10 mouse cellular contexts compared by ENCODE assay signal in the genomic region with DNA sequence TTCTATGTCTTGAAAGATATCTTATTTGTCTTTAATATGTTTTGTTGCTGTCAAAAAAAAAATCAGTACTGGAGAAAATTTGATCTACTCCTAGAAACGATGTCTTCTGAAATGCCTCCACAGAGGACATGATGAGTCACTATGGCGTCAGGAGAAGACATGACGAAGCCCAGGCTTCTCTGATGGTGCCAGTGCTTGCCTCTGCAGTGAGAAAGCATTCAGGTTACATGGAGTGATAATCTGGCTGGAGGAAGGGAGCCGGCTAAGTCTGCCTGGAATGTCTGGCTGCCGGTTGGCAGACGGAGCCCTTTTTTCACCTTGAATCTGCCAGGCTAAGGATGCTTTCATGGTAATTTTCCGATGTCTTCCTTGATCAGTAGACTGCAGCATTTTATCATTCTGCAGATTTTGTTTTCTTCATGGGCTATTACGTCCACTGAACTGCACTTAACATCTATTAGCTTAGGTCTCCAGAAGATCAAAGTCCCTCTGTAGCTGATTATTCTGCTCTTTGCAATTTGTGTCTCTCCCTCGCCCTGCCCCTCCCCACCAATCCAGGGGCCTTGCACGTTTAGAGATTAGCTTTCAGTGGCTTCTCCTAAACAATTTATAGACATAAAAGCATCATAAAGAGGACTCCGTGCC.
DNase-seq lines count a peak whose midpoint lies in the region; ATAC-seq and TF ChIP-seq lines count a peak whose summit lies in the region.
"Had no signal": no experiment of that assay in that cellular context is flagged by ENCODE, and none has a peak within 500 bp of the region (broad histone marks: within the 10 kb centered on the region; RNA-seq: fewer than 3 reads in every experiment).

No protein-coding gene starts in this region.

- H3K36me3 ChIP-seq in midbrain, embryonic 14.5 days (ENCODE audit: control insufficient read depth, insufficient read depth, low read length): no peaks in the 10 kb centered on the region
- H3K36me3 ChIP-seq in neural tube, embryonic 15.5 days: no peaks in the 10 kb centered on the region
- H3K36me3 ChIP-seq: limb, embryonic 15.5 days had no signal

- TF ChIP-seq POLR2A in cortical plate, adult 2 months (IDR thresholded peaks at IDR 0.05; ENCODE audit: extremely low read depth, insufficient read depth, low read length): no peak

- ATAC-seq in midbrain, embryonic 14.5 days (ENCODE audit: low FRiP score, low TSS enrichment): no peak
- no peak for ATAC-seq in neural tube, embryonic 15.5 days (ENCODE audit: low FRiP score)

- H3K4me2 ChIP-seq in midbrain, embryonic 14.5 days (ENCODE audit: low read length): peak overlapping the region; percentile 33
- H3K4me2 ChIP-seq in neural tube, embryonic 15.5 days: no peak overlapping the region; the same call in 1 of the 2 replicates
- H3K4me2 ChIP-seq: limb, embryonic 15.5 days had no signal

- TF ChIP-seq CTCF in cortical plate, adult 2 months (IDR thresholded peaks at IDR 0.05; ENCODE audit: extremely low read depth, insufficient read depth, low read length): no peak

- H3K27me3 ChIP-seq in midbrain, embryonic 14.5 days (ENCODE audit: control insufficient read depth, insufficient read depth, low read length): no peaks in the 10 kb centered on the region
- H3K27me3 ChIP-seq in neural tube, embryonic 15.5 days (replicated peaks): no peaks in the 10 kb centered on the region

- peak overlapping the region; percentile 81 for H3K27ac ChIP-seq in cortical plate, adult 2 months (ENCODE audit: insufficient read depth, low read length)
- H3K27ac ChIP-seq in midbrain, embryonic 14.5 days (replicated peaks; ENCODE audit: low read depth, low read length): no peak overlapping the region
- no peak overlapping the region for H3K27ac ChIP-seq in neural tube, embryonic 15.5 days (replicated peaks)
- H3K27ac ChIP-seq: limb, embryonic 15.5 days had no signal

- H3K4me3 ChIP-seq in cortical plate, adult 2 months (ENCODE audit: insufficient read depth, low read length): no peak overlapping the region
- no peak overlapping the region for H3K4me3 ChIP-seq in midbrain, embryonic 14.5 days (replicated peaks; ENCODE audit: low read depth, low read length)
- no peak overlapping the region for H3K4me3 ChIP-seq in neural tube, embryonic 15.5 days (replicated peaks)
- H3K4me3 ChIP-seq: erythroblast, embryonic 14.5 days; limb, embryonic 15.5 days had no signal

- no peak overlapping the region; the same call in 1 of the 2 replicates for H3K9ac ChIP-seq in midbrain, embryonic 14.5 days (replicated peaks; ENCODE audit: low read length)
- H3K9ac ChIP-seq in neural tube, embryonic 15.5 days (replicated peaks): no peak overlapping the region
- H3K9ac ChIP-seq: limb, embryonic 15.5 days had no signal

- H3K4me1 ChIP-seq in cortical plate, adult 2 months (ENCODE audit: control insufficient read depth, insufficient read depth, low read length): peaks cover 10% of the 10 kb centered on the region
- H3K4me1 ChIP-seq in midbrain, embryonic 14.5 days (ENCODE audit: control insufficient read depth, insufficient read depth, low read length): peaks cover 6% of the 10 kb centered on the region; the same call in 1 of the 2 replicates
- peaks cover 5% of the 10 kb centered on the region; the same call in 1 of the 2 replicates for H3K4me1 ChIP-seq in neural tube, embryonic 15.5 days
- H3K4me1 ChIP-seq: limb, embryonic 15.5 days had no signal

- no peaks in the 10 kb centered on the region for H3K9me3 ChIP-seq in midbrain, embryonic 14.5 days (ENCODE audit: control insufficient read depth, low read length)
- H3K9me3 ChIP-seq in neural tube, embryonic 15.5 days (replicated peaks): no peaks in the 10 kb centered on the region
- H3K9me3 ChIP-seq: limb, embryonic 15.5 days had no signal

- 11% methylated on average over 11 of the region's 11 CpGs for WGBS in midbrain, embryonic 14.5 days
- WGBS in neural tube, embryonic 15.5 days: 20% methylated on average over 11 of the region's 11 CpGs

- peak; percentile 5 for DNase-seq in kidney, postnatal 14 days
- DNase-seq in kidney, adult 11 months: no peak
- peak; percentile 25 for DNase-seq in adrenal gland, postnatal 25 days
- DNase-seq in midbrain, embryonic 14.5 days: peak; percentile 57
- DNase-seq in frontal cortex, postnatal 25 days (ENCODE audit: low spot score in 2 of 2): no peak
- no peak for DNase-seq in thymus, postnatal 25 days

Comparison
In these comparisons a context has a peak if more than half of its experiments do, and no peak if none do; other contexts are left out.
1. DNase-seq: peak in kidney, postnatal 14 days (single experiment), adrenal gland, postnatal 25 days (single experiment) and midbrain, embryonic 14.5 days (single experiment); none in kidney, adult 11 months (single experiment), frontal cortex, postnatal 25 days (0 of 2) and thymus, postnatal 25 days (single experiment).